ENCODE assay signal across 9 mouse cellular contexts in the genomic region with DNA sequence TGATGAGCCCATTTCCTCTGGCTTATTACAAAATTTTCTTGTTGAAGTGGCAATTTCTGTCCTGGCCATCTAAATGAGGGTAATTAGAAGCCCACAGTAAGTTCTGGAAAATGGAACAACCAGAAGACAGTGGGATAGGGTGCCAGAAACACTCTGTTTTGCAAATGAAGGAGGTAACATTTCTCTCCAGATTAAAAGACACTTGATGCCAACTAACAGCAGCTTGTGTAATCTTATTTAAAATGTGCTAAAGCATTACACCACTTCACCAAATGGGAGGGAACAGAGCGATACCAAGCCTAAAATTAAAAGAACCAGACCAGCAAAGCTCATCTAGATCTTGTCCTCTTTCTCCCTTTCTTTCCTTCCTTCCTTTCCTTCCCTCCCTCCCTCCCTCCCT.
"Had no signal": no experiment of that assay in that cellular context is flagged by ENCODE, and none has a peak within 500 bp of the region (broad histone marks: within the 10 kb centered on the region; RNA-seq: fewer than 3 reads in every experiment).

No protein-coding gene starts in this region.

- ATAC-seq: midbrain, embryonic 16.5 days had no signal

- DNase-seq: kidney, postnatal 14 days; left cerebral cortex, postnatal 4 days; lung, embryonic 14.5 days; lung, postnatal 14 days; right cerebral cortex, postnatal 4 days; spleen, adult 18-20 months; thymus, adult 2 months; thymus, postnatal 25 days had no signal
